In the genomic region with DNA sequence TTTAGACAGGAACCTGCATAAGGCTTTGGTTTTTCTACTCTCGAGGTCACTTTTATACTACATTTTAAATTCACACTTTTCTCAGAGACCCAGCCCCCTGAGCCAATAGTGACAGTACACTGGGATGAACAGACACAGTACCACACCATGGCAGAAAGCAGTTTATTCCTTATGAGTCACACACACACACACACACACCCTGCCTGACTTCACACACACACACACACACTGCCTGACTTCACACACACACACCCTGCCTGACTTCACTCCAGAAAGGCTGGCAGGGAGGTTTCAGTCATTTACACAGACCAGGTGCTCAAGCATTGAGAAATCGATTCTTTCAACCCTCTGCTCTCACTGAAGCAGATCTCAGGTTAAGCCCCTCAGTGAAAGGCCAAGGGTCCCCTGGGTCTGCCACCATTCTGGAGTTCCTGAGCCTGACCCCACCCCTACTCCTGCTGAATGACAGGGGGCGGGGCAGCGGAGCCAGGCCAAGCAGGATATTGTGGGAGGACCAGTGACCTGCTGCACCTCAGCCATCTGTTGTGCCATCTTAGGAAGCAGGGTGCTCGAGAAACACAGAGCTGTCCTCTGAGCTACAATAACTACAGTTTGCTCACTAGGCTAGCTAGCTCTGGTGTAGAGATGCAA, we compare ENCODE assay signal across 10 mouse cellular contexts. TPM values are rescaled to one million over a fixed set of nuclear protein-coding genes. Genes with fewer than 3 reads are reported as not detected.
DNase-seq lines count a peak whose midpoint lies in the region; ATAC-seq lines count a peak whose summit lies in the region.
"Had no signal": no experiment of that assay in that cellular context is flagged by ENCODE, and none has a peak within 500 bp of the region (broad histone marks: within the 10 kb centered on the region; RNA-seq: fewer than 3 reads in every experiment).

No protein-coding gene starts in this region.

- H3K27me3 ChIP-seq in midbrain, embryonic 11.5 days (ENCODE audit: control insufficient read depth, insufficient read depth, low read length), result no peaks in the 10 kb centered on the region

- peak overlapping the region; percentile 9; the same call in 1 of the 2 replicates for H3K9ac ChIP-seq in midbrain, embryonic 11.5 days (ENCODE audit: low read length)

- intact Hi-C loops in heart, postnatal 36 days (cut with DNase I), result no loop called here
- intact Hi-C loops in heart, postnatal 25 days (cut with DNase I), result no loop called here

- no peaks in the 10 kb centered on the region for H3K9me3 ChIP-seq in midbrain, embryonic 11.5 days (ENCODE audit: control insufficient read depth, low read length)

- peaks cover 11% of the 10 kb centered on the region for H3K4me1 ChIP-seq in midbrain, embryonic 11.5 days (ENCODE audit: control insufficient read depth, insufficient read depth, low read length)

- no peaks in the 10 kb centered on the region for H3K36me3 ChIP-seq in midbrain, embryonic 11.5 days (ENCODE audit: control insufficient read depth, insufficient read depth, low read length)

- H3K27ac ChIP-seq in midbrain, embryonic 11.5 days (ENCODE audit: low read depth, low read length), result no peak overlapping the region

- peak; percentile 79 for DNase-seq in heart, adult 11 months
- DNase-seq in heart, postnatal 36 days, result no peak
- DNase-seq in MN1 (ENCODE audit: low spot score) (peak; percentile 13), adipocyte (ENCODE audit: low spot score) (no peak)
- no peak for DNase-seq in midbrain, embryonic 11.5 days (ENCODE audit: low spot score, missing footprints)
- no peak for DNase-seq in left cerebral cortex, adult 8-10 months (ENCODE audit: low spot score in 2 of 2)
- no peak for DNase-seq in heart, postnatal 25 days (ENCODE audit: low spot score)
- DNase-seq: cerebellum, postnatal 14 days; gastrocnemius, postnatal 10 days had no signal

- 27% methylated on average over 5 of the region's 5 CpGs for WGBS in midbrain, embryonic 11.5 days

- no peak overlapping the region for H3K4me2 ChIP-seq in midbrain, embryonic 11.5 days

- H3K4me3 ChIP-seq in midbrain, embryonic 11.5 days (ENCODE audit: low read depth, low read length), result no peak overlapping the region

- ATAC-seq in granulocyte monocyte progenitor cell, adult 5-6 weeks (replicated peaks; ENCODE audit: poor library complexity, severe bottlenecking), result peak; percentile 41
- peak; percentile 88 for ATAC-seq in midbrain, embryonic 11.5 days (ENCODE audit: low FRiP score)

RNA-seq across cellular contexts. Expression of a gene that starts 16.5 kb away (rescaled TPM):
- total RNA-seq in heart, postnatal 36 days (2021), result 10 to 100 TPM; 10.9 to 11.9 TPM
- total RNA-seq in granulocyte monocyte progenitor cell, adult 5-6 weeks (2014; fragmentation: Nextera tagmentation), result 80.8 and 84.5 TPM in 2 replicates
- 112 and 128 TPM in 2 replicates for total RNA-seq in granulocyte monocyte progenitor cell, adult 5-6 weeks (2017)
- 43.0 and 47.3 TPM in 2 replicates for polyA plus RNA-seq in midbrain, embryonic 11.5 days (2014; fragmentation: Nextera tagmentation; extraction: Ambion mirVana)
- total RNA-seq in left cerebral cortex, adult 8-10 months (2022), result 10 to 100 TPM; 37.5 to 44.9 (median 41.4) TPM
- 10 to 100 TPM; 11.5 to 12.9 TPM for total RNA-seq in heart, postnatal 25 days (2021)

RNA-seq across cellular contexts. Expression of a gene that starts 44.2 kb away (rescaled TPM):
- 1 to 10 TPM; 1.6 to 1.7 TPM for total RNA-seq in heart, postnatal 36 days (2021)
- total RNA-seq in granulocyte monocyte progenitor cell, adult 5-6 weeks (2014; fragmentation: Nextera tagmentation), result 12.4 and 15.1 TPM in 2 replicates
- 8.0 and 8.2 TPM in 2 replicates for total RNA-seq in granulocyte monocyte progenitor cell, adult 5-6 weeks (2017)
- polyA plus RNA-seq in midbrain, embryonic 11.5 days (2014; fragmentation: Nextera tagmentation; extraction: Ambion mirVana), result 2.0 and 3.4 TPM in 2 replicates
- 1 to 10 TPM; 3.2 to 7.2 (median 4.6) TPM for total RNA-seq in left cerebral cortex, adult 8-10 months (2022)
- 1 to 10 TPM; 1.4 to 1.6 TPM for total RNA-seq in heart, postnatal 25 days (2021)

Comparison
In these comparisons a context has a peak if more than half of its experiments do, and no peak if none do; other contexts are left out.
1. DNase-seq: peak in heart, adult 11 months (single experiment) and MN1 (single experiment); none in heart, postnatal 36 days (0 of 2), midbrain, embryonic 11.5 days (single experiment), left cerebral cortex, adult 8-10 months (0 of 2), heart, postnatal 25 days (single experiment) and adipocyte (single experiment).